Mouse (Mus musculus): Measurements from ENCODE around the gene Gpr171. TPM values are rescaled to one million over a fixed set of nuclear protein-coding genes. Genes with fewer than 3 reads are reported as not detected.

The Gpr171 gene
- not detected for polyA plus RNA-seq (2014; fragmentation: Illumina TruSeq; extraction: RNeasy Lipid Tissue Mini Kit (QIAGEN cat#74804); ENCODE audit: low read depth, low replicate concordance)

GRCm38 (mm10) chr3:59101218-59101986, at the start of gene Gpr171:
Gene Gpr171, minus strand, starts transcription at chr3:59101821.

Other genes starting within 250 kb of the Gpr171 start
- gene Clrn1, start 216.5 kb downstream of the Gpr171 start, polyA plus RNA-seq (2014; fragmentation: Illumina TruSeq; extraction: RNeasy Lipid Tissue Mini Kit (QIAGEN cat#74804); ENCODE audit: low read depth, low replicate concordance), result not detected
- 3.2 TPM for gene Med12l, start 96.0 kb downstream of the Gpr171 start, polyA plus RNA-seq (2014; fragmentation: Illumina TruSeq; extraction: RNeasy Lipid Tissue Mini Kit (QIAGEN cat#74804); ENCODE audit: low read depth, low replicate concordance)
- gene P2ry14, start 51.8 kb upstream of the Gpr171 start, polyA plus RNA-seq (2014; fragmentation: Illumina TruSeq; extraction: RNeasy Lipid Tissue Mini Kit (QIAGEN cat#74804); ENCODE audit: low read depth, low replicate concordance), result 4.5 TPM
- not detected for gene Gpr87, start 93.3 kb upstream of the Gpr171 start, polyA plus RNA-seq (2014; fragmentation: Illumina TruSeq; extraction: RNeasy Lipid Tissue Mini Kit (QIAGEN cat#74804); ENCODE audit: low read depth, low replicate concordance)
- 0.86 TPM for gene P2ry13, start 109.1 kb upstream of the Gpr171 start, polyA plus RNA-seq (2014; fragmentation: Illumina TruSeq; extraction: RNeasy Lipid Tissue Mini Kit (QIAGEN cat#74804); ENCODE audit: low read depth, low replicate concordance)
- 1.2 TPM for gene P2ry12, start 161.1 kb upstream of the Gpr171 start, polyA plus RNA-seq (2014; fragmentation: Illumina TruSeq; extraction: RNeasy Lipid Tissue Mini Kit (QIAGEN cat#74804); ENCODE audit: low read depth, low replicate concordance)
- gene Igsf10, start 242.6 kb upstream of the Gpr171 start, polyA plus RNA-seq (2014; fragmentation: Illumina TruSeq; extraction: RNeasy Lipid Tissue Mini Kit (QIAGEN cat#74804); ENCODE audit: low read depth, low replicate concordance), result 1.1 TPM